Mouse (Mus musculus) hindbrain, embryonic 14.5 days (tissue): Measurements from ENCODE around the gene Sppl2a. TPM values are rescaled to one million over a fixed set of nuclear protein-coding genes. Genes with fewer than 3 reads are reported as not detected.

Source experiments
- microRNA-seq: library from miRNA; unstranded; fragments of <30 nt; microRNA quantifications from one replicate; pipeline ENCODE4, GENCODE M21; 2016
- polyA plus RNA-seq: library from polyadenylated mRNA; unstranded; fragments of >200 nt; fragmentation: Nextera tagmentation; extraction: Ambion mirVana; gene quantifications from 2 replicates; pipeline ENCODE4 v1.2.1, GENCODE M21; 2014

The Sppl2a gene
- polyA plus RNA-seq, 1 experiment from 2014 or later = 37.8 TPM

Small RNAs within 50 kb of the gene (microRNA-seq; reads per million reads assigned to microRNA genes)
- 1.3 reads per million for gene Mir3473g

Other genes with a start within 250 kb of the Sppl2a start
- 30.0 and 35.2 TPM in 2 replicates for gene Usp8, start 225.9 kb downstream of the Sppl2a start, polyA plus RNA-seq
- 2.3 and 3.8 TPM in 2 replicates for gene Usp50, start 149.8 kb downstream of the Sppl2a start, polyA plus RNA-seq
- 30.8 and 34.3 TPM in 2 replicates for gene Trpm7, start 57.0 kb downstream of the Sppl2a start, polyA plus RNA-seq
- 10.2 and 11.4 TPM in 2 replicates for gene Ap4e1, start 75.5 kb upstream of the Sppl2a start, polyA plus RNA-seq
- 27.7 and 32.9 TPM in 2 replicates for gene Blvra, start 137.4 kb upstream of the Sppl2a start, polyA plus RNA-seq
- gene Ncaph, start 200.7 kb upstream of the Sppl2a start, polyA plus RNA-seq = 17.8 and 20.0 TPM in 2 replicates
- gene Itpripl1, start 210.2 kb upstream of the Sppl2a start, polyA plus RNA-seq = 9.7 and 12.4 TPM in 2 replicates